Mouse (Mus musculus) Muller cell, postnatal 12 days (primary cell): ENCODE measurements around the gene Zfyve28.

Experiments
- DNase-seq: peaks from one replicate; pipeline ENCODE4 v3.0.0-alpha.2; 2015; ENCODE audit errors: inconsistent ontology term

Zfyve28 gene

GRCm38 (mm10) chr5:34287001-34287837, 1.0 kb downstream of the Zfyve28 start:
- DNase-seq, result peak; percentile 56

DNA sequence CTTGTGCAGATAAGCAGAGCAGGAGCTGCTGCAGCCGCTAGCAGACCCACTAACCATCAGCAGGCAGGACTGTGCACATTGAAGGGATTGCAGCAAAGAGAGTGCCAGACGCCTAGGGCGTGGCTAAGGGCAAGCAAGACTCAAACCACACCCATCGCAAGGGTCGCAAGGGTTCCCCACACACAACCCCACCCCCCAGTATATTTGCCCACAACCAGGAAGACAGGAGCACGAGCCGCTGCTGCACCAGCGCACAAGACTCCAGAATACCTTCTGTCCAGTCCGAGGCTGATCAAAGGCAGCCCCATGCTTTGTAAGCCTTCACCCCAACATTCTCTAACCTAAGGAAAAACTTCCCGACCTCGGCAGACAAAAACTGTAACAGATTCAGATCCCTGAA, 1.7 kb downstream of the Zfyve28 start:
- DNase-seq, result no peak

DNA sequence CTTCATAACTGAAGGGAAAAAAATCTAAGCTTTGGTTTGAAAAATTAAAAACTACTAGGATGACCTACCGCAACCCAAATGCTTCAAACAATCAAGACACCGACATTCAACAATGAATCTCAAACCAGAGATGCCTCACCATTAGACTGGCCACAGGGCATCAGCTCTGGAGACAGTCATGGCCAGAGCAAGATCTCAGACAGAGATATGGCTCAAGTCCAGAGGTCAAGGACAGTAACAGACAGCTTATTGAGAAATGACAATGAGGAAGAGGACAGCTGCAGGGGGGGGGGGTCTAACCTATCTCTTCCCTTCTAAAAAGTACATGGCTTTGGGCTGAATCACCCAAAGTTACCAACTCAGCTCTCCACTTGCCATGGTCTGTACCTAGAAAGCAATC, 3.0 kb downstream of the Zfyve28 start:
- DNase-seq, result no peak

GRCm38 (mm10) chr5:34284156-34284750, 4.0 kb downstream of the Zfyve28 start:
- no peak for DNase-seq

DNA sequence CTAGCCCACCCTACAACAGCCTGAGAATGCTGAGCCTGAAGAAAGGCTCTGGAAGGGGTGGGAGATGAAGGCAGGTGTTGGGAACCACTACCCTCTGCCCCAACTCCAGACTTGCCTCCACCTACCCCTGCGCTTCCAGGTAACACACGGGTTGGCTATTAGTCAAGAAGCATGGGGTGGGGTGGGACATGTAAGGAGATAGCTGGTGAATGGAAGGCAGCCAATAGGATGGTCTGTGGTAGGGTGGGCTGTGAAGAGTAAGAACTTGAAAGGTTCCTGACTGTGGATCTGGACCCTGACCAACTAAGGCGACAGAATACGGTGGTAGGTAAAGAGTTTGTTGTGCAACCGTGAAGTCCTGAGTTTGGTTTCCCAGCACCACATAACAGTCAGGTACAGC, 4.9 kb downstream of the Zfyve28 start:
- no peak for DNase-seq

GRCm38 (mm10) chr5:34280976-34281375, 7.3 kb downstream of the Zfyve28 start:
- no peak for DNase-seq

DNA sequence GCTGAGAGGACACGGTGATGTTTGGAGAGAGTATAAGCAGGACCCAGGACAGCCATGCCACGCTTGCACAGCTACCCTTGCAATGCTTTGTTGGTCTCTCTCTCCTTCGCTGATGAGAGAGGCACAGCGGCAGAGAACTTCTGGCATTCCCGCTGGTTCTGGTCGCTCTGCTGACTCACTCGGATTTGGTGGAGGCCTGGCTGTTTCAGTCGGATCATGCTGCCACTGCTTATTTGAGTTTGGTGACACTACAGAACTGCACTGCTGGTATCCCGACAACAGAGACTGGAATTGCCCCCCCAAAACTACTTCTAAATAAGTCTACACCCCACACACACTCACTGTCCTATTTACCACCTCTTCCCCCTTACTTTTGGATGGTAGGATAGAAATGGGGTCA, 9.0 kb downstream of the Zfyve28 start:
- DNase-seq, result no peak

- DNase-seq, result no peak
These were observed 10.2 kb downstream of the Zfyve28 start for GRCm38 (mm10) chr5:34278058-34278457.

- DNase-seq, result no peak
These were observed 11.5 kb downstream of the Zfyve28 start for GRCm38 (mm10) chr5:34276746-34277145.

- no peak for DNase-seq
These were observed 12.1 kb downstream of the Zfyve28 start for GRCm38 (mm10) chr5:34276191-34276590.

DNA sequence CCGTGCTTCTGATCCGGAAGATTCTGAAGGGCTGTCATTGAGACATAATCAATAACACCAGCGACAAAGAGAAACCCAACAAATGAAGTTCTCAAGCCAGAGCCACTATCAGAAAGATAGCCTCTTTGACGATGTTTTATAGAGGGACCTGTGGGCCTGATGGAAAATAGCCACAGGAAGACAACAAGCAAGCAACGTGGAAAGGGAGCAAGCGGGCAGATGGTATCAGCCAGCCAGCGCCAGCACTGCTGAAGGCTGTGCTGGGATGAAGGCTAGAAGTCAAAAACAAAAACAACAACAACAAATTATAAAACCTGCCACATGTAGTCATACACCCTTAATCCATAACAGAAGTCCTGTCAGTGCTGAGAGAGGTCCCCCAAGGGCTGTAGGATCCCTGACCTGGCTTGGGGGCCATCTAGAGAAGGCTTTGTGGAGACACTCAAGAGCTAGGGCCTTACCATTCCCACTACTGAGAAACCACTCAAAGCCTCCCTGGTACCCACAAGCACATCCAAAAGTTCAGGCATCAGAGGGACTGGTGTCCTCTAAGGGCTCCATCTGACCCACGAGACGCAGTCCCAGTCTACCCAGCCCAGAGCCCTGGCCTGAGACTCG, 13.5 kb downstream of the Zfyve28 start:
- DNase-seq, result no peak

DNA sequence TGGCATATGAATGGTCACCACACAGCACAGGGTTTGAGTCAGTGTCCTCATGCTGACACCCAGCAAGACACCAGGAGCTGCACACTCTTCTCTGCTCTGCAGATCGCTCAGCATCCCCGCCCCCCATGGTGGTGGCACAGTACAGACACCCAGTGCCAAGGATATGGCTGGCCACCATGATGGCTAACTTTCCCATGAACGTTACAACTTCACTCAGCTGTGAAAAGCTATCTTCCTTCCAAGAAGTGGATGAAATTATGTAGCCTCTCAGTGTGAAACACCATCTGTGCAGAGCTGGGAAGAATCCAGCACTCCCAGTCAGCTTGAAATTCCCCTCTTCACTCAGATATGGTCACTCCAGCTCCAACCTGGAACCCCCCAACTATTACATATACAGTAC, 14.0 kb downstream of the Zfyve28 start:
- peak; percentile 24 for DNase-seq

DNA sequence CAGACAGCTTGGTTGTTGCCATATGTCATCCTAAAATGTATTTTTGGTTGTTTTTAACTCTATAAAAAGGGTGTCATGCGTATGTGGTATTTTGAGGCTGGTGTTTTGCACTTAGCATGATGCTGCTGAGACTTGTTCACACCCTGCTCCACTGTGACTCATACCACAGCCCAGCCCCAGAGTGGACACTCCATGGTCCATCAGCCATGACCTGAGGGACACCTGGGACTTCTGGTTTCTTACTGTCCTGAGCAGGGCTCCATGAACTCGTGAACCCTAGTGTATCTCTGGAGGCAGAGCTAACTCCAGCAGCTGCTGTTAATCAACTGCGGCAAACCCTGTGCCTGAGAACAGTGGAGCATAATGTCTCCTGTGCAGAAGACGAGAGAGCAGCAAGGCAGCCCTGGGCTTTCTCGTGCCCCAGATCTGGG, 15.0 kb downstream of the Zfyve28 start:
- DNase-seq, result no peak

GRCm38 (mm10) chr5:34271743-34272142, 16.5 kb downstream of the Zfyve28 start:
- DNase-seq, result no peak

DNA sequence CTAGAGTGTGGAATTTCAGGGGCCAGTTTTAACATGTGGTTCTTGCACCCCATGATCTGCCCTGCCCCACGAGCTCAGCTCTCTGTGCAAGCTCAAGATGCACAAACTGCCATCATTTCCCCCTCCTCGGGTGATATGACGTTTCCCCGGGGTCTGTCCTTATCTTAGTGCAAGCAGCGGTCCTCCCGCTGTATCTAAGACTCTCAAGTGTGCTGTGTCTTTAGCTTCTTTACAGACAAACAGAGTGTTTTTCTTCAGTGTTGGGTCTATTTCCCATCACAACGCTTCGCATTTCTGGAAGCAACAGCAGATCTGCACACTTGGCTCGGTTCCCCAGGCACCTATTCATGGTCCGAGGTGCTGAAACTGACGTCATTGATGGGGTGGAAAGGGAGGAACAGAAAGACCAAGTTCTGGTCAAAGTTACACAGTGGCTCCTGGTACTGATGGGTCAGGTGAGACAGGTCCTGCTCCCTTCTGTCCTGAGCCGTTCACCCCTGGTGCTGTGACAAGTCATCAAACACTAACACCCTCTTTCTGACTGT, 18.3 kb downstream of the Zfyve28 start:
- DNase-seq, result no peak

GRCm38 (mm10) chr5:34269197-34269920, 18.9 kb downstream of the Zfyve28 start:
- no peak for DNase-seq

- no peak for DNase-seq
These were observed 22.2 kb downstream of the Zfyve28 start for GRCm38 (mm10) chr5:34266065-34266464.

- no peak for DNase-seq
These were observed 29.0 kb downstream of the Zfyve28 start for GRCm38 (mm10) chr5:34259172-34259816.

- no peak for DNase-seq
These were observed 33.1 kb downstream of the Zfyve28 start for GRCm38 (mm10) chr5:34255189-34255588.

DNA sequence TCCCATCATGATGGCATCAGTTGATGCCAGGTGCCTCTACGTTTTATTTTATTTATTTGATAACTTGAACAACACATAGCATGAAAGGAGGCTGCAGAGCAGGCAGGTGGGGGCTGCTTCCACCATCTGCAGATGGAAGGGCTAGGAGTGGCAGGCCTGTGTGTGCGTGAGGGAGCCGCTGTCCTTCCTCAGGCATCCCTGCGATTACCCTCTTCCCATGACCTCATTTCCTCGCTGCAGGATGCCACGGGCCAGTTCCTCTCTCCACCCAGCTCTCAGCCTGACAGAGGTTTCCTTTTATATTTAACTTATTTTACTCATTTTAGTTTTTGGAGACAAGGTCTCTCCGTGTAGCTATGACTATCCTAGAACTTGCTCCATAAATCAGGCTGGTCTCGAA, 33.9 kb downstream of the Zfyve28 start:
- no peak for DNase-seq

GRCm38 (mm10) chr5:34252967-34253519, 35.2 kb downstream of the Zfyve28 start:
- DNase-seq, result peak; percentile 73
